Mouse (Mus musculus) hindbrain, embryonic 10.5 days (tissue): Measurements from ENCODE around the gene Mgat5. TPM values are rescaled to one million over a fixed set of nuclear protein-coding genes. Genes with fewer than 3 reads are reported as not detected.

Experiments
- DNase-seq: peaks from one replicate; pipeline ENCODE4 v3.0.0-alpha.2; 2017; ENCODE audit warnings: low spot score
- H3K27ac ChIP-seq: fragments of 300-500 bp; sonication (generic); 2 replicates; pipeline ENCODE4 v1.5.1; 2016; ENCODE audit warnings: mild to moderate bottlenecking, moderate library complexity
- H3K27me3 ChIP-seq: fragments of 300-500 bp; sonication (generic); 2 replicates; pipeline ENCODE4 v1.6.1; 2016; ENCODE audit warnings: mild to moderate bottlenecking; ENCODE audit not compliant: poor library complexity, insufficient read depth, severe bottlenecking
- H3K36me3 ChIP-seq: fragments of 300-500 bp; sonication (generic); 2 replicates; pipeline ENCODE4 v1.6.1; 2016; ENCODE audit warnings: mild to moderate bottlenecking, moderate library complexity
- H3K4me1 ChIP-seq: fragments of 300-500 bp; sonication (generic); replicated peaks from 2 replicates; pipeline ENCODE4 v1.6.1; 2016; ENCODE audit warnings: mild to moderate bottlenecking
- H3K4me3 ChIP-seq: fragments of 300-500 bp; sonication (generic); 2 replicates; pipeline ENCODE4 v1.5.1; 2016; ENCODE audit warnings: mild to moderate bottlenecking, moderate library complexity
- H3K9me3 ChIP-seq: fragments of 300-500 bp; sonication (generic); 2 replicates; pipeline ENCODE4 v1.6.1; 2016; ENCODE audit warnings: mild to moderate bottlenecking, moderate library complexity
- WGBS: fragments of 180-500 bp; shearing (Covaris S2); methylation state at CpG from one replicate; pipeline ENCODE4 v1.1.7; 2016; 5-methylcytosine and 5-hydroxymethylcytosine counted together
- polyA plus RNA-seq: library from polyadenylated mRNA; unstranded; fragments of >200 nt; fragmentation: Nextera tagmentation; extraction: Ambion mirVana; gene quantifications from 2 replicates; pipeline ENCODE4 v1.2.1, GENCODE M21; 2016

Gene Mgat5
- polyA plus RNA-seq, 1 experiment from 2014 or later: 7.0 TPM

DNA sequence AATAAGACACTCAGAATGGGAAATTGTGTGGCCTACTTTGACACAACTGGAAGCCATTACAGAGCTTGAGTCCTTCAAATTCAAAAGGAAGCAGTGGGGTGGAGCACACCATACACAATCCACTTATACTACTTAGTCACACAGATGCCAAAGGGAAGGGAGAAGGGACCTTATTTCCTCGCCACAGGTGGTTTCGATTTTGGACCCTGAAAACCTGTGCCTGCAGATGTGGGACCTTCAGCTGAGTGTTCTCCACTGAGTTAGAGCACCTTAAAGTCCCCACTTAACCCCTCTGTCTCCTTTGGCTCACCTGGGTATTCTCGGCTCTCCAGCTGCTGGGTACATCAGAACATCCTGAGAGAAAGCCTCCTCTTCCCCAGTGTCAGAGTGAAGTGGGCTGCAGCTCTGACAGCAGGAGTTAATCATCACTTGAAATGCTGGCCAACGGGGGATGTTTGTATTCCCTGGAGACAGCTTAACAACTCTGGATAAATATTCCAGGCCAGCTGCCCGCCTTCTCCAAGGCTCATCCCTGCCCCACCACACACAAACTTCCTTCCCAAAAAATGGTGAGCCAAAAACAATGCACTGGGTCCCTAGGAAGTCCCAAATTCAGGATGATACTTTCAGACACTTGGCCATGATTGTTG lies 240.1 kb downstream of the Mgat5 start:
- no peak for DNase-seq
- Histone ChIP-seq H3K36me3 (peaks cover 25% of the 10 kb centered on the region), H3K4me1 (peaks cover 40% of the 10 kb centered on the region), H3K4me3 (no peak overlapping the region), H3K27me3 (no peaks in the 10 kb centered on the region), H3K27ac (no peak overlapping the region), H3K9me3 (peaks cover 6% of the 10 kb centered on the region; the same call in 1 of the 2 replicates)
- WGBS: 48% methylated on average over 5 of the region's 5 CpGs

DNA sequence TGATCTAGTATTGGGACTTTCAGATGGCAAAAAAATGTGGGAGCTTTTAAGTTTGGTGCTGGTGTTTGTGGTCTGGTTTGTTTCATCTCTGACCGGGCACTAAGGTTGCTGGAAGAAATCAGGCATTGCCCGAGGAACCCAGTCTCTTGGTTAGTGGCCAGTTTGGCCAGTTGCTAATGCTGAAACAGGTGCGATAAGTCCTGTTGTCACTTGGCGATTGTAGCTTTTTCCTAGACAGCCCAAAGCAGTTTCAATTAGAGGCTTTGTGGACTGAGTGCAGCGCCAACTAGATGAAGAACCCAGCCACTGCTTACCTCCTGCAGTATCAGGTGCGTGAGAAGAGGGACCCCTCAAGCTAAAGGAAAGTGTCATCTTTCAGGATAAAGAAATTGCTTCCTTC lies 248.6 kb downstream of the Mgat5 start:
- DNase-seq: no peak
- no peak overlapping the region for H3K4me3 ChIP-seq
- peaks cover 4% of the 10 kb centered on the region; the same call in 1 of the 2 replicates for H3K9me3 ChIP-seq
- no peak overlapping the region for H3K27ac ChIP-seq
- H3K4me1 ChIP-seq: peaks cover 15% of the 10 kb centered on the region
- peaks cover 25% of the 10 kb centered on the region for H3K36me3 ChIP-seq
- WGBS: 91% methylated on average over 6 of the region's 6 CpGs
- no peaks in the 10 kb centered on the region for H3K27me3 ChIP-seq

DNA sequence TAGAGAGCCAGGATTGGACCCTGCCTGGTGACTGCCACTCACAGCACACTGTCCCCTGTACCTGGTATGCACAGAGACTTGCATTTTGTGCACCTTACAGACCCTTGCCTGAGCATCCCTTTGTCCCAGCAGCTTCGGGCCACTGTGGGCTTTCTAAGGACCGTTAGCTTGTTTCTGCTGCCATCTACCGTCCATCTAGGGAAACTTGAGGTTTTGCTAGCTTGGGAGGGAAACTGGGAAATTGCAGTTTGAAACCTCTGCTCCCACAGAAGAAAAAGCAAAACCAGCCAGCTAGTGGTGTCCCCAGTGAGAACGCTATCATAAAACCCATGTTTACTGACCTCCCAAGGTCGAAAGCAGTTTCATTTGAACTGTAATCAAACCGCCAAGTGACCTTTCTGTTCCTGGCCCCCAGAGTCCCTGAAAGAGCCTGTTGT lies 254.2 kb downstream of the Mgat5 start:
- H3K27me3 ChIP-seq: no peaks in the 10 kb centered on the region
- H3K36me3 ChIP-seq: peaks cover 10% of the 10 kb centered on the region; the same call in 1 of the 2 replicates
- peak; percentile 75 for DNase-seq
- H3K4me1 ChIP-seq: peaks cover 27% of the 10 kb centered on the region
- WGBS: 18% methylated on average over 6 of the region's 6 CpGs
- peak overlapping the region; percentile 86 for H3K27ac ChIP-seq
- H3K9me3 ChIP-seq: no peaks in the 10 kb centered on the region
- no peak overlapping the region for H3K4me3 ChIP-seq

GRCm38 (mm10) chr1:127459576-127459975 lies 254.8 kb downstream of the Mgat5 start:
- no peaks in the 10 kb centered on the region for H3K9me3 ChIP-seq
- H3K27ac ChIP-seq: no peak overlapping the region
- no peak overlapping the region for H3K4me3 ChIP-seq
- no peak for DNase-seq
- H3K4me1 ChIP-seq: peaks cover 27% of the 10 kb centered on the region
- H3K27me3 ChIP-seq: no peaks in the 10 kb centered on the region
- 67% methylated on average over 7 of the region's 7 CpGs for WGBS
- H3K36me3 ChIP-seq: peaks cover 10% of the 10 kb centered on the region; the same call in 1 of the 2 replicates

DNA sequence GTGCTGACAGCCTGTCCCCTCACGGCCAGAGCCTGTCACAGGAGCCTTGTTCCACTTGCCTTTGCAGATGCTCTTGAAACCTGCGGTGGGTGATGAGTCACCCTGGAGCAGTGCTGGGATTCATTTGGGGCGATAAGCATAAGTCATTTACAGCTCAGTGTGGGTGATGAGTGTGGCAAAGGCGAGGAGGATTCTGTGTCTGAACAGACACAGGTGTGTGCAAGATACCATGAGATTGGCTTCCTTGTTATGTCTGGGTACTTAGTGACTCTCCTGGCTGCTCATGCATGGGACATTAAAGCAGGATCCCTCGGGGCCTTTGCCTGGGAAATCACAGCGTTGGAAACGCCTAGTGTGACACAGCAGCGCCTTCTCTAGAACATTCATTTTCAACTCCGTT lies 256.2 kb downstream of the Mgat5 start:
- no peak for DNase-seq
- Histone ChIP-seq H3K36me3 (peaks cover 10% of the 10 kb centered on the region; the same call in 1 of the 2 replicates), H3K4me3 (no peak overlapping the region), H3K9me3 (no peaks in the 10 kb centered on the region), H3K27ac (no peak overlapping the region), H3K4me1 (peaks cover 21% of the 10 kb centered on the region), H3K27me3 (no peaks in the 10 kb centered on the region)
- 80% methylated on average over 9 of the region's 9 CpGs for WGBS

- DNase-seq: no peak
- Histone ChIP-seq H3K27ac (no peak overlapping the region), H3K4me1 (peaks cover 6% of the 10 kb centered on the region; the same call in 1 of the 2 replicates), H3K36me3 (peaks cover 10% of the 10 kb centered on the region; the same call in 1 of the 2 replicates), H3K4me3 (no peak overlapping the region), H3K9me3 (no peaks in the 10 kb centered on the region), H3K27me3 (no peaks in the 10 kb centered on the region)
- 88% methylated on average over 6 of the region's 6 CpGs for WGBS
Measured at GRCm38 (mm10) chr1:127464041-127464440, 259.2 kb downstream of the Mgat5 start.

GRCm38 (mm10) chr1:127465292-127465691 lies 260.5 kb downstream of the Mgat5 start:
- Histone ChIP-seq H3K9me3 (no peaks in the 10 kb centered on the region), H3K36me3 (peaks cover 9% of the 10 kb centered on the region; the same call in 1 of the 2 replicates), H3K27ac (no peak overlapping the region), H3K4me3 (no peak overlapping the region), H3K4me1 (no peaks in the 10 kb centered on the region), H3K27me3 (no peaks in the 10 kb centered on the region)
- WGBS: 84% methylated on average over 6 of the region's 6 CpGs
- DNase-seq: no peak

GRCm38 (mm10) chr1:127467238-127467637 lies 262.4 kb downstream of the Mgat5 start:
- WGBS: 96% methylated on average over 5 of the region's 5 CpGs
- H3K9me3 ChIP-seq: no peaks in the 10 kb centered on the region

GRCm38 (mm10) chr1:127470175-127470574 lies 265.4 kb downstream of the Mgat5 start:
- no peak overlapping the region for H3K27ac ChIP-seq
- H3K4me1 ChIP-seq: no peaks in the 10 kb centered on the region
- DNase-seq: no peak
- peaks cover 26% of the 10 kb centered on the region for H3K36me3 ChIP-seq
- 76% methylated on average over 4 of the region's 4 CpGs for WGBS
- H3K4me3 ChIP-seq: no peak overlapping the region
- no peaks in the 10 kb centered on the region for H3K27me3 ChIP-seq
- H3K9me3 ChIP-seq: no peaks in the 10 kb centered on the region

More at GRCm38 (mm10) chr1:127467238-127467637, 262.4 kb downstream of the Mgat5 start:
- Histone ChIP-seq H3K27me3 (no peaks in the 10 kb centered on the region), H3K4me1 (no peaks in the 10 kb centered on the region), H3K36me3 (peaks cover 15% of the 10 kb centered on the region), H3K27ac (no peak overlapping the region), H3K4me3 (no peak overlapping the region)
- no peak for DNase-seq

- DNase-seq: no peak
- 93% methylated on average over 5 of the region's 5 CpGs for WGBS
- no peaks in the 10 kb centered on the region for H3K9me3 ChIP-seq
Measured at GRCm38 (mm10) chr1:127475756-127476155, 270.9 kb downstream of the Mgat5 start.

DNA sequence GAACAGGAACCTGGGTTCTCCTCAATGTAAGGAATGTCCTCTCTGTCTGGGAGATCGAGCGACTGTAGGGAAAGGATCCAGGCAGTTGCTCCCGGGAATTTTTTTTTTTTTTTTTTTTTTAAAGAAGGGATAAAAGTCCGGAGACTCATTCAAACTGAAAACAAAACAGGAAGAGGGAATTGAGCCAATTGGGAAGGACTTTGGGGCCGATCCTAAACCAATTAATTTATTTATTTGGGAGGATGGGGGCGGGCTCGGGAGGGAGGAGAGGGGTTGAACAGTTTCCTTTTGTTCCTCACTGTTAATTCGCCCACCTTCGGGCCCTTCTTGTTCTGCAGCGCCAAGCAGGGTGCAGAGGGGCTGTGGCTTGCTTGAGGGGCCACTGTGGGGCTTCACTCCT lies 278.1 kb downstream of the Mgat5 start:
- H3K4me1 ChIP-seq: 0 out of 2 replicates have a peak, but pooled peaks cover 4% of the 10 kb centered on the region
- DNase-seq: no peak
- no peaks in the 10 kb centered on the region for H3K9me3 ChIP-seq
- no peaks in the 10 kb centered on the region for H3K27me3 ChIP-seq
- no peak overlapping the region for H3K4me3 ChIP-seq
- WGBS: 81% methylated on average over 10 of the region's 10 CpGs
- H3K27ac ChIP-seq: no peak overlapping the region
- H3K36me3 ChIP-seq: peaks cover 22% of the 10 kb centered on the region

More at GRCm38 (mm10) chr1:127475756-127476155, 270.9 kb downstream of the Mgat5 start:
- H3K27ac ChIP-seq: no peak overlapping the region
- peaks cover 38% of the 10 kb centered on the region for H3K36me3 ChIP-seq
- H3K4me3 ChIP-seq: no peak overlapping the region
- H3K27me3 ChIP-seq: no peaks in the 10 kb centered on the region
- 0 out of 2 replicates have a peak, but pooled peaks cover 4% of the 10 kb centered on the region for H3K4me1 ChIP-seq

GRCm38 (mm10) chr1:127484188-127484587 lies 279.4 kb downstream of the Mgat5 start:
- 90% methylated on average over 8 of the region's 8 CpGs for WGBS
- Histone ChIP-seq H3K27ac (no peak overlapping the region), H3K4me3 (no peak overlapping the region), H3K36me3 (peaks cover 15% of the 10 kb centered on the region), H3K4me1 (no peaks in the 10 kb centered on the region), H3K27me3 (no peaks in the 10 kb centered on the region), H3K9me3 (no peaks in the 10 kb centered on the region)
- no peak for DNase-seq

DNA sequence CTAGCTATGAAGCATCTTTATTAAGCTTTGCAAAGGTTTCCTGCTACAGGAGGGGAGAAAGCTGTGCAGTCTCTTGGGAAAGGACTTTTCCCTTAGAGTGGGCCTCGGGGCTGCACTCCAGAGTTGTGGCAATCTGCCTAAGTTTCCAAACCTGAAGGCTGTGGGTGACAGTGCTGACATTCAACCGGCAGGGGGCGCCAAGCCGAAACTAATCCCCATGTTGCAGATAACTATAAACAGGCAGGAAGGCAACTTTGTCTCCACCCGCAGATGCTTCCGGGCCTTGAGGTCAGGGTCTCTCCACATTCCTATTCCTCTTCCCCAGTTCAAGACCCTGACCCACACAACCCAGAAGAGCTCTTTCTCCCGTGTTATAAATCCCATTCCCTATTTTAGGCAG lies 280.0 kb downstream of the Mgat5 start:
- no peaks in the 10 kb centered on the region for H3K9me3 ChIP-seq
- no peaks in the 10 kb centered on the region for H3K27me3 ChIP-seq
- H3K27ac ChIP-seq: no peak overlapping the region
- DNase-seq: peak; percentile 46
- peaks cover 14% of the 10 kb centered on the region for H3K36me3 ChIP-seq
- WGBS: 51% methylated on average over 7 of the region's 7 CpGs
- no peak overlapping the region for H3K4me3 ChIP-seq
- no peaks in the 10 kb centered on the region for H3K4me1 ChIP-seq
